Mouse (Mus musculus) cerebral cortex, adult 2 months (tissue): Measurements from ENCODE around the gene Ypel3.

ENCODE experiments used
- WGBS: fragments of 180-500 bp; shearing (Covaris S2); methylation state at CpG from one replicate; pipeline ENCODE4 v1.1.7; 2018; 5-methylcytosine and 5-hydroxymethylcytosine counted together

The Ypel3 gene

DNA sequence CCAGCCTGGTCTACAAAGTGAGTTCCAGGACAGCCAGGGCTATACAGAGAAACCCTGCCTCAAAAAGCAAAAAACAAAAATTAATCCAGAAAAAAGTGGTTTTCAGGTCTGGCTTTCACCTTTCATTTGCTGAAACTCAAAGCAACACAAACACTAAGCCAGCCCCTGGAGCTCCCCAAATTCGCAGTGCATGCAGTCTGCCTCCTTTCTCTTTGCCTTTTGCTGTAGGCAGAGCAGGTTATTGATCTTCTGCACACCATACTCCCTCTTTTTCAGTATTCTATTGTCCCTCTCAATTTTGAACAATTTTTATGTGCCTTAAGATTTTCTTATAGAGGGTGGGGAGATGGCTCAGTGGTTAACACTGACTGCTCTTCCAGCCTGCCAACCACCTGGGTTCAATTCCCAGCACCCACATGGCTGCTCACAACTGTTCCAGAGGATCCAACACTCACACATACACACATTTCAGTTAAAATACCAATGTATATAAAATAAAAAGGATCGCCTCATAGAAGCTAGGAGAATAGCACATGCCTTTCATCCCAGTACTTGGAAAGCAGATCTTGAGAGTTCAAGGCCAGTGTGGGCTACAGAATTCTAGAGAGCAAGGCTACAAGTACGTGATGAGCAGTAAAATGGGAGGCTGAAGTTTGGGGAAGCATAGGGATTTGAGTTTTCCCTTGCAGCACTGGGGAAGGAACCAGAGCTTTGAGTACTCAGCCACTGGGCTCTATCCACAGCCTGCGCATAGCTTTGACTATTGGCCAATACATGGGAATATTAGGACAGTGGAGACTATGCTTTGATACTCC, 16.9 kb downstream of the Ypel3 start:
- 68% methylated on average over 4 of the region's 4 CpGs for WGBS

DNA sequence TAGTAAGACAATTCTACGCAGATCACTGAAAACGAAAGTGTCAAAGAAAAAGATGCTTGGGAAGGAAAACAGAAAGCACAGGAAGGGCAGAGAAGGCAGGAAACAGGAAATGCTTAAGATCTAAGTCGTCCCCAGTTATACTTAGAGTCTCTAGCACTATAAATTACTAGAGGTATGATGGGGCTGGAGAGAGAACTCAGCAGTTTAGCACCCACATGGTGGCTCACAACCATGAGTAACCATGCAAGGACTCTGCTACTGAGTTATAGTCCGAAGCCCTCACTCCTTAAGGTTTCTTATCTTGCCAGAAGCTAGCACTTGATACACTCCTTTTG, 17.5 kb downstream of the Ypel3 start:
- WGBS = 63% methylated on average over 4 of the region's 4 CpGs

DNA sequence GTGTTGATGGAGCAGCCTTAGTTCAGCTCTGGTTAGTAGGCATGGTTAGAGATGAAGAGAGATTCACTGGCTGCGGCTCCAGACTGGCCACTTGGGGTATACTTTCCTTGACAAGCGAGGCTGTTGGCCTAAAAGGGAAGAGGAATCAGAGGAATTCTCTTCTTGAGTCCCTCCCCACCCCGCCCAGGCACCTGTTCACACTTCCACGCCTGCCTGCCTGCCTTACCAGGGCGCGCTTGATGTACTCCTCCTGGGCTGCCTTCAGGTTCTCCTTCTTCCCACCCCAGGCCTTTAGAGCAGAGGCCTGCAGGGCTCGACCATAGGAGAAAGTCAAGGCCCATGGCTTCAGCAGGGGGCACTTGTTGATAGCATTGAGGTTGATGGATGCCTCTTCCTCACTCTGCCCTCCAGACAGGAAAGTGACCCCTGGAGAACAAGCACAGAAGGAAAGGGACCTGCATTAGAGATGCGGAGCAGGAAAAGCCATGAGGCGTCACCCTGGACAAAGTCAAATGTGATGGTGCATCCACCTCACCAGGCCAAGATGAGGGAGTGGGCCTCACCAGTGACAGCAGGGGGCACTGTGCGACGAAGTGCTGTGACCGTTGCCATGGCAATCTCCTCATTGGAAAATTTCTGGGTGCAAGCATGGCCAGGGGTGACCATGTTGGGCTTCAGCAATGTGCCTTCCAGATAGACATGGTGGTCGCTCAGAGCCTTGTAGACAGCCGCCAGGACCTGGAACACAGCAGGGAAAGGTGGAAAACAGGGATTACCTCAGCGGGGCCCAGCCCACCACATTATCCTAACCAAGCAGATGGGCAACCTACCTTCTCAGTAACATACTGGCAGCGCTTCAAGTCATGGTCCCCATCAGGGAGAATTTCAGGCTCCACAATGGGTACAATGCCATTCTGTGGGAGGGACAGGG, 18.9 kb downstream of the Ypel3 start:
- 71% methylated on average over 16 of the region's 16 CpGs for WGBS

DNA sequence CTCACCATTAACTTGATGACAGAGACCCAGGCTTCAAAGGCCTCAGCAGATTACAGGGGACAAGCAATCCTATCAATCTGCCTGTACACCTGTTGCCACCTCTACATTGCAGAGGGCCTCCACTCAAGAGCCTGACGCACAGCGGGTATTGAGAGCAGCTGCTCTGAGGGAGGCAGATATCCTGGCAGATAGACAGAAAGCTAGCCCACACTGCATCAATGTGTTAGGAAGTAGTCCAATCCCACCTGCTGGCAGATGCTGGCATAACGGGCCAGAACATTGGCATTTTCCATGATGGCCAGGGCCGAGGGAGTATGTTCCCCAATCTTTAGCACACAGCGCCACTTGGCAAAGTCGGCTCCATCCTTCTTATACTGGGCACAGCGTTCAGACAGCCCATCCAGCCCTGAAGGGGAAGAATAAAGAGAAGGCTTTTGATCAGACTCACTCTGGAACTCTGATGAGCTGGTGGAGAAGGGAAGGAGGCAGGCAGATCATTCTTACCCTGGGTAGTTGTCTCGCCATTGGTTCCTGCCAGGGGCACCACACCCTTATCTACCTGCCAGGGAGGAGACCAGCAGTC, 19.7 kb downstream of the Ypel3 start:
- WGBS = 24% methylated on average over 8 of the region's 8 CpGs

DNA sequence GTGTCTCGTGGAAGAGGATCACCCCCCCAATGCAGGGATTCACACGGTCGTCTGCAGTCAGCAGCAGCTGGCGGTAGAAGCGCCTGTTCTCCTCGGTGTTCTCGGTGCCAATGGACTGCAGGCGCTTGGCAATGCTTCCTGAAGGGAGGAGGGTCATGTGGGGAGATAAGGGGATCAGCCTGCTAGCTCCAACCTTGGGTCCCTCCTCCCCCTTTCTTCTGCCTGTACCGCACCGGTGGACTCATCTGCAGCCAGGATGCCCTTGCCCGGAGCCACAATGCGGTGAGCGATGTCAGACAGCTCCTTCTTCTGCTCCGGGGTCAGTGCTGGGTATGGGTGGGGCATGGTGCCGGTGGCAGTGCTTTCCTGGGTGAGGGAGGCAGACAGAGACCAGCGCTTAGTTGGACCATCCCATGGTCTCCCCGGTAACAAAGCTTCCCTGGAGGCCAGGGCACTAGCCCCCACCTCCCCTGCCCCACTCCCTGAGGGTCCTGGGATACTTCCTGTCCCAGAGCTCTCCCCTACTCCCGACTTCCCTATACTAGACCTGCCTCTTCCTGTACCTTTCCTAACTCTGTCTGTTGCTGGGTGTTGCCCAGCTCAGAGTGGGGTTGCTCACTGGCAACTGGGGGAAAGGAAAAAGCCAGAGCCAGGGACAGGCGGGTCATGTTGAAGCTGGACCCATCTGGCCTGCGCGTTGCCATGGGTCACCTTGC, 20.8 kb downstream of the Ypel3 start, which contains the start of gene Fam57b:
Gene Fam57b (plus strand): TSS at position 258 of the 716 bp plus-strand sequence.
- 8% methylated on average over 21 of the region's 21 CpGs for WGBS

DNA sequence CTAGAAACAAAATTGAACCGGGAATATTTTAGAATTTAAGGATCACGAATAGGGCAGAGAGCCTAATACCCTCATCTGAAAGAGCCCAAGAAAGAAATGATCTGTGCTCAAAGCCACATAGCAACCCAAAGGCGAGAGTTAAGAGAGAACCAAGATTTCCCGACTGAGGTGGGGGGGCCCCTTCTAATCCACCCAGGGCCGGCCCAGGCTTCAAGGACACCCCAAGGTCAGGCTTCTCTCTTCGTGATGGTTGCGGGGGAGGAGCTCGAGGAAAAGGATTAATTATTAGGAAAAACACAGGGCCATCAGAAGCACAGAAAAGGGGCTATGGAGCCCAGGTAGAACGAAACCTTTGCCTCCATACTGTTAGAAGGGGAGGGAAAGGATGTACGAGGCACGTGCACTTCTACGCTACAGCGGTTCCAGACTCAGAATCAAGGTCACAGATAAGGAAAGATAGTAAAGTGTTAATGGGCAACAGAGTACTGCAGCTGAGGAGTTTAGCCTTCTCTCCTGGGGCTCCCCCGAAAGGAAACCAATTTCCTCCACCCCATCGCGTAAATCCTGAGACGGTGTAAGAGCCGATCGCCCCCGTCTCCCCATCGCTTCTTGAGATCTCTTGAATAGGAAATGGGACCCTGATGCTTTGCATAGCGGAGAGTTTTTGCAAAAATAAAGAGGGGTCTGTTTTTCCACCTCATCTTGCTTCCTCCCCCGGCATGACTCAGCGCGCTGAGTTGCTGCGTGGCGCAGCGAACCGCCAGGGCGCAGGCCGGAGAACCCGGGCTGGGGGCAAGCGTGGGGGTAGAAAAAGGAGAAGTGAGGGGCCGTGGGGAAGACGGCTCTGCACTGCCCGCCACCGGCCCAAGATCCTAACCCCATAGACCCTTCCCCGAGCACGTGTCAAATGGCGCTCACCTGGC, 21.6 kb downstream of the Ypel3 start:
- 1% methylated on average over 40 of the region's 40 CpGs for WGBS

DNA sequence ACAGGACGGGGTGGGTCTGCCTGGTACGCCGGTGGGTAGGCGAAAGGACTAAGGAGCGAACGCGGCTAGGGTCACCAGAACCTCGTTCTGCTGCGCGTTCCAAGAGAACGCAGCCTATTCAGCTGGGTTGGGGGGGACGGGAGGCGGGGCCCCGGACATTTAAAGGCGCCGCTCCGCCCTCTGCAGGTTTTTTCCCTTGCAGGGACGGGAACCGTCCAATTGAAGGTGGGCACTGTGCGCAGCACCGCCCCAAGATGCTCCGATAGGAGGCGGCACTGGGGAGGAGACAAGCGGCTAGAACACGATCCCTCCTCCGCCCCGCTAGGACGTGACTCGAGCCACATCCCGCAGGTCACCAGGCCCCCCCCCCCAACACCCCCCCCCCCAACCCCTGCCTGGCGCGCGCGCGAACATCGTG, 22.3 kb downstream of the Ypel3 start:
- 1% methylated on average over 30 of the region's 36 CpGs for WGBS

DNA sequence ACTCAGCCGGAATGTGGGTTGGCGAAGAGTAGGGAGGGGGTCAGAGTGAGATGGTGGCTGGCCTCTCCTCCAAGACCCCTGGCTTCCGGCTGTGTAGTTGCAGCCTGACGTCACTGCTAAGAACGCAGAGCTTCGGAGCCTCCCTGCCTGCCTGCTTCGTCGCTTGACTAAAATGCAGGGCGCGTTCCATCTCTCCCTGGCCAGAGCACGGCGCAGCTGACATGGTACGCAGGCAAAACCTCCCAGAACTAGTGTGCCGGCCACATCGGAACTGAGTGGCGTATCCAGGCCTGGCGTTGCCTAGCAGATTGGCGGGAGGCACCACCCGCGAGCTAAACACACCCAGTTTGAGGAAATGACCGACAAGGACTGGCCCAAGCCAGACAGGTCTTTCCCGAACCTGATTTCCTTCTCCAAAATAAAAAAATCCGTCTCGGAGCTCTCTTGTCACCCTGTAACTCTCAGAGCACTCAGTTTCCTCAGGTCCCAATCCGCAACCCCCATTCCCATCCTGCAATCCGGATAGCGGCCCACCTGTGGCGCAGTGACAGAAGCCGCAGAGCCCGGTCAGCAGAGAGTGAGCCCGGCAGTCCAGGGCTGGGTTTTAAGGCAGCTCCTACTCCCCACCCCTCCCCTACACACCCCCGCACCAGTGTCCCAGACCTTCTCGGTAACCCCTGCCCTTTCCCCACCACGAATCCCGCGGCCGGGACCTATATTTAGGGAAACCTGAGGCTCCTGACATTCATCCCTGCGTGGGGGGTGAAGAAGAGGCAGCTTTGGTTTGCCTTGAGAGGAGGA, 22.9 kb downstream of the Ypel3 start:
- WGBS = 1% methylated on average over 36 of the region's 38 CpGs

DNA sequence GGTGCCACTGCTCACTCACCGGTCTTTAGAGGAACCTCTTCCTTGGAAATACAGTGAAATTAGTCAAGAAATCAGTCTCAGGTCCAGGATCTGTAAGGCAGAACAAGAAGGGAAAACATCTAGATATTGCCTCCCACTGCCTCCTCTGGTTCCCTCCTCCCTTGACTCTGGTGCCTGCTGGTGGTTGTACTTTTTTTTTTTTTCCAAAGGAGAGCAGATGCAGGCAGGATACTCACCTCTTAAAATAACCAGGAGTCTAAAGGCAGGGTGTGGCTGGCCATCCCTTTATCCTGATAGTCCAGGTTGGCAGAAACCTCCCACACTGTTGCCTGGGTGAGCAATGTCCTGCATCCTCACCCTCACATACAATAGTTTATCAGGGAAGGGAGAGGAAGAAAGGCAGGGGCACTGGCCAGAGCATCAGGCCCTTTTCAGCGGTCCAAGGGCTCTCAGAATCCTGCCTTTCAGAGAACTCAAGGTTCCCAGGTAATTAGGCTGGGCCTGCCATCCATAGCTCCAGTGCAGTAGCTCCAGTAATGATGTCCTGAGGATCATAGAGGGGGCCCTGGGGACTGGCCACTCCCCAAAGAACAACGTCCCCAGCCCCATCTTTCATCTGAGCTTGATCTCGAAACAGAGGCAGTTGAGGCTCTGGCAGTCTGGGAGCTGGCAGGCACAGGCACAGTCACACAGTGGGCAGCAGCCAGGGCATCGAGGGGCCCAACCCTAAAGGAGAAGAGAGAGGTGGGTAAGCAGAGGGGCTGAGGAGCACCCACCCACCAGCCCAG, 23.7 kb downstream of the Ypel3 start:
- WGBS = 47% methylated on average over 5 of the region's 5 CpGs

DNA sequence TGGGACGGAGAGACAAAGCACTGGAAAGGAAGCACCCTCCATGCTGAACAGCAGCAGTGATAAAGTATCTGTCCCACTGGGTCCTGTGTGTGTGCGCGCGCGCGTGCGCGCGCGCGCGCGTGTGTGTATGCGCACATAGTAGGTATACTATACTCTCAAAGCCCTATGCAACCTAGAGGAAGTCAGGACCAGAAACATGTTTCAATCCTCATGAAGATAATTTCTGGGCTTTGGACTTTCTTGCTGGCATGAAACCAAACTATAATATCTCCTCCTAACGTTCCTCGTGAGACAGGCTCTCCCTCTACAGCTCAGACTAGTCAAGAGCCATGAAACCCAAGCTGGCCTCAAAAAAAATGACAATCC, 24.3 kb downstream of the Ypel3 start:
- WGBS = 89% methylated on average over 16 of the region's 16 CpGs

DNA sequence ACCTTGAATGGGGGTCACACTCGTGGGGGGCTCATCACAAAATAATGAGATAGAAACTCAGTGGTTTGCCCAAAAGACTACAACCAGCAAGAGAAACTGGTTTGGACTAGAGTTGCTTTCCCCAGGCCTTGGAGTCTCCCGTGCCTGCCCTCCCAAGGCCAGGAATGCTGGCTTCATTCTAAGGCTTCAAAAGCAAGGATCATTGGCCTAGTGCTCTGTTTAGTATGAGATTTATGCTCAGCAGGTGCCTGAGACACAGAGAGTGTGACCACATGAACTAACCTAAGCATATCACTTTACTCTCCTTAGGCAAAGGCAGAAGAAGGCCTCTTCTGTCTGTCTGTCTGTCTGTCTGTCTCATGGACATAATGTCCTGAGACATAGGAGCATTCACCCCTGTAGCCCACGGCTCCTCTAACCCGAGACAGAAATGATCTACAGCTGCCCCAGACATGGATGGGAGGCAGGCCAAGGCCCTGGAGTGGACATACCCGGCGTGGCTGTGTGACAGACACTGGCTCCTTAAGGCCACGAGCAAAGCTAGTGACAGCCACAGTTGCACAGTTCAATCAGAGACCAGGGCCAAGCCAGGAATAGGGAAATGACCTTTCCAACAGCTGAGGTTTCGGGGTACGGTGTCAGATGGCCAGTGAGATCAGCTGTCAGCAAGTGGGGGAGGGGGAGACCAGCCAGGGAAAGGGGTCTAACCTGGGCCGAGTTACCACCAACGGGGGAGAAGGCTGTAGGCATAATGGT, 25.6 kb downstream of the Ypel3 start:
- 88% methylated on average over 11 of the region's 11 CpGs for WGBS

DNA sequence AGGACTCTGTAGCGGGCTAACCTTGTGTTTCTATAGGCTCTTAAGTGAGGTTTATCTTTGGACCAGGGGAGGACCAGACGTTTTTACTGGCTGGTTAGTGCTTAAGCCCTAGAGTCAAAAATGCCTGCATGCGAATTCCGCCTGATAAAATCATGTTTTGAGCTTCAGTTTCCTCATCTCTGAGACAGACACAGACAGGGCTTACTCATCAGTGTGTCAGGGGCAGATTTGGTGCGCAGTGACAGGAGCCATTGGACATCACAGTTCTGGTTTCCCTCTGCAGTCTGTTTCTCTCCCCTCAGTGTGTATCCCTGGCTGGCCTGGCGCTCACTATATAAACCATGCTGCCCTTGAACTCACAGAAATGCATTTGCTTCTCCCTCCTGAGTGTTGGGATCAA, 26.4 kb downstream of the Ypel3 start:
- 94% methylated on average over 6 of the region's 6 CpGs for WGBS

DNA sequence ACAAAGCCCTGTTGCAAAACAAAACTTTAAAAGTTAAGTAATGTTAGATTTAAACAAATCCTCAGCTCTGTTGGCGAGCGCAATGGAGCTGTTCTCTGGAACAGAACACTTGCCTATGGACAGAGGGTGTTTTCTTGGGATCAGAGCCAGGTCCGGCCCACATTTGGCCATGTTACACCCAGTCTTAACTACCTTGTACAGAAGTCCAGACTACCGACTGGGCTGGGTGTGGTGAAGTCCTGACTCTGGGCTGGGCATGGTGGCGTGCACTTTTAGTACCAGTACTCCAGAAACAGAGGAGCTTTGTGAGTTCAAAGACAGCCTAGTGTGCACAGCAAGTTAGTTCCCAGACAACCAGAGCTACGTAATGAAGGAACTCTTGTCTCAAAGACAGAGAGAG, 30.2 kb downstream of the Ypel3 start:
- whole genome bisulfite sequencing = 72% methylated on average over 6 of the region's 6 CpGs

DNA sequence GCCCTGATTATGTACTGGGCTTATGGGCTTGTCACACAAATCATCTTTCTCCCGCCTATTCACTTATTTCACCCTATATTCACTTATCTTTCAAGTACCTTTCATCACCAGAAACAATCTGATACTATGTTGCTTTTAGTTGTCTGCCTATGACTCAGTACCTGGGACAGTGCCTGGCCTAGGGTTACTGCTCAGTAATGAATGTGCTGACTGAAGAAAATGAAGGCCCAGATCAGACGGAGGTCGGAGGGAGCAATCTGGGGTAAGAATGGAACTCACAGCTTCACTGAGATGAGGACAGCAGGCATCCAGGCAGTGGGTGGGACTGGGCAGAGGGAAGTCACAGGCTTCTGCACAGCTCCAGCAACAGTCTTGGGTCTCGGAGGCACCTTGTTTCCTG, 30.6 kb downstream of the Ypel3 start:
- 74% methylated on average over 4 of the region's 4 CpGs for WGBS

DNA sequence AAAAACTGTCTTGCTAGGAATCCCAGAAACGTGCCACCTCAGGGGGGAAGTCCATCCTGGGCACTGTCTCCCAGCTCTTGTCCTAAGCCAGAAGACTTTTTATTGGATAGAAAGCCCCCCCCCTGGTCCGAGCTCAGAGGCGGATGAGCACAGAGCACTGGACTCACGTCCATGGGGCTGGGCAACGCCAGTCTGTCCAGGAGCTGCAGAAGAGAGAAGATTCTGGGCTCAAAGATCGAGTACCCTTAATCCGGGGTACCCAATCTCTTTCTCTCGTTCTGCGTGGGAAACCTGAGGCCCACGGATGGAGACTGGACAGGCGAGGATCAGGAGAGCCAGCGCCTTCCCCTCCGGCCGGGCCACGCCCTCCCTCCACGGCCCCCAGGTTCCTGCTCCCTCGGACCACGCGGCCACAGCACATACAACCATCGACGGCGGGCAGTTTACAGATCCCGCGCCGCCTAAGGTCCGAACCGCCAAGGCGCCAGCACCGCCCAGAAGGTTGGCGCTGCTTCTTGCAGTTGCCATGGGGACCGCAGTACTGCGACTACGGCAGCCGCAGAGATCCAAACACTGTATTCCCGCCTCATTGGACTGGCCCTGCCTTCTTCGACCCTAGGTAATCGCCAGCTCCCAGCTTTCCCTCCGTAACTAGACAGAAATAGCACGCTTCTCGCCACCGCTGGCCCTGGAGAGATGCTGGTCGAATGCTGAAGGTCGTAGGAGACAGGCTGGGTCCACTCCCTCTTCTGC, 32.1 kb downstream of the Ypel3 start:
- under 1% methylated on average over 43 of the region's 43 CpGs for WGBS

DNA sequence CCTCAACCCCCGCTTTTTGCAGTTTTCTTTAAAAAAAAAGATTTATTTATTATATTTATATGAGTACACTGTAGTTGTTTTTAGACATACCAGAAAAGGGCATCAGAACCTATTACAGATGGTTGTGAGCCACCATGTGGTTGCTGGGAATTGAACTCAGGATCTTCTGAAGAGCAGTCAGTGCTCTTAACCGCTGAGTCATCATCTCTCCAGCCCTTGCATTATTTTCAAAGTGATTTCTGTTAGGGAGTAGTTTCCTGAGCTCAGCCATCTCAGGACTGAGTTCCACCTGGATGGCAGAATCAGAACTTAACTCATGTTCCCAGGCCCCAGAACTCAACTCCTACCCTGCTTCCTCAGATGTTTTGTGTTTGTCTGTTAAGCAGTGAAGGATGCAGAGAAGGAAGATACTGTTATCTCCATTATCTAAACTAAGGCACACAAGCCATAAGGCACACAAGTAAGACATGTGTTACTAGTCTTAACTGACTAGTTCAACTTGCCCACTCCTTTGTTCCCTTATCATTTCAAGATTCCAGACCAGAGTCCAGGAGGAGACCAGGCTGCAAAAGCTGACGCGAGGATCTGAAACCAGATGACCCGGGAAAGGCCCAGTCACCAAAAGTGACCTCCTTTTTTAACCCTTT, 33.1 kb downstream of the Ypel3 start:
- 62% methylated on average over 5 of the region's 5 CpGs for WGBS

DNA sequence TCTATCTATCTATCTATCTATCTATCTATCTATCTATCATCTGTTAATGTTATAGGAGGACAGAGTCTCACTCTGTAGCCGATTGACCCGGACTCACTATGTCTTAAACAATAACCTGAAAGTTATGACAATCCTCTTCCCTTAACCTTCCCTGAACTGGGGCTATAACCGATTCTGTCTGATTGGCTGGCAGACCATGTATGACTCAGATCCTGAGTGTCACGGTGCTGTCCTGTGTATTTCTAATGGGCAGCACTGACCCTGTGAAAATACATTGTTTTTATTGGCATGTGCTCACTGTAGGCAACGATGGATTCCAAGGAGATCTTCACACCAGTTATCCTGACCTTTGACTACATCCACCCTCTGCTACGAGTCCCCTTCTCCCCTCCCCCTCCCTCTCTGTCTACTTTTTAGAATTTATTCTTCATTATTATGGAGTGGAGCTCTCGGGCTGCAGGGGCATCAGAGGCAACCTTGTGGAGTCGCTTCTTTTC, 39.0 kb downstream of the Ypel3 start:
- 67% methylated on average over 8 of the region's 8 CpGs for WGBS
